Mouse (Mus musculus) layer of hippocampus, postnatal 14 days (tissue): ENCODE measurements around the gene Gbf1. TPM values are rescaled to one million over a fixed set of nuclear protein-coding genes. Genes with fewer than 3 reads are reported as not detected.

Experiments
- DNase-seq, 2 experiments: peaks; one replicate each; pipeline ENCODE4 v3.0.0; 2021 to 2022; ENCODE audit warnings: low spot score in 2 of 2, mixed read lengths in 1 of 2
- total RNA-seq, 2 experiments: library from RNA; stranded (reverse); gene quantifications; 2 replicates each; pipeline ENCODE4 v1.2.3; 2021

Gene Gbf1
- total RNA-seq, 2 experiments from 2014 or later, result 83.7 to 101 TPM

GRCm38 (mm10) chr19:46327531-46328064 lies 175.3 kb downstream of the Gbf1 start:
- DNase-seq, result no peak

DNA sequence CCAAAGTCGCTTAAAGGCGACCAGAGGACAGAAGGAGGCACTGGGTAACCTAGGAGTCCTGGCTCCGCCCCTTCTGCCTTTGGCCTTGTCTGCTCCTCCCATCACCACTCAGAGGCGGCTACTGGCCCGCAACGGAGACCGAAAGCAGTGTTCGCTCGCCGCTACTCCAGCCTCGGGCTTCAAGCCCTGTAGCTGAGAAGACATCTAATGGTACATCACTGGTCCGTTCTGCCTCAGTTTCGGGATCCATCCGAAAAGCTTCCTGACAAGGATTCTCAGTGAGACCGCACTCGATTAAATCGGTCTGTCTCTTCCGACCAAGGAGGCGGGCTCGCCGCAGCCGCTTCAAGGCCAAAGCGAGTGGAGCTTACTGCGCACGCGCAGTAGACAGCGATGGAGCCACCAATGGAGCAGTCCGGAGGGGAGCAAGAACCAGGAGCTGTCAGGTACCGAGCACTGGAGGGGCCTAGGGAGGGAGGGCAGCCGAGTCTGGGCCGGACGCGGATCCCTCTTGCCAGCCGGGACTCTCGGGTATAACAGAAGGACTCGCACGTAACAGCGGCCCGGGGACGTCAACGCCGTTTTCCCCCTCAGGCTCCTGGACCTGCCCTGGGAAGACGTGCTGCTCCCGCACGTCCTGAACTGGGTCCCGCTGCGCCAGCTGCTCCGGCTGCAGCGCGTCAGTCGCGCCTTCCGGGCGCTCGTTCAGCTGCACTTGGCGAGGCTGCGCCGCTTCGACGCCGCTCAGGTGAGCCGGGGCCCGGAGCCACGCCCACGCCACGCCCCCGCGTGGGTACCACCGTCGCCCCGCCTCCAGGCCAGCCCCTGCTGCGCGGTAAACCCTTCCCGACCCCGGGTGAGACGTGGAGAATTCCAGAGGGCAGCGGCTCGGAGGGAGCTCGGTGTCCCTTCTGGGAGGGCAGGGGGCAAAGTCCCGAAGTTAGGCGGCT lies 176.0 kb downstream of the Gbf1 start, which contains the start of gene Fbxl15:
Fbxl15 (plus strand) TSS at position 104 of the 950 bp plus-strand sequence.
- peak; percentile 97 to 99 for DNase-seq

GRCm38 (mm10) chr19:46329031-46329641 lies 176.8 kb downstream of the Gbf1 start:
- no peak for DNase-seq

- DNase-seq, result peak; percentile 76 to 78
Measured at GRCm38 (mm10) chr19:46329951-46330350, 177.6 kb downstream of the Gbf1 start.

DNA sequence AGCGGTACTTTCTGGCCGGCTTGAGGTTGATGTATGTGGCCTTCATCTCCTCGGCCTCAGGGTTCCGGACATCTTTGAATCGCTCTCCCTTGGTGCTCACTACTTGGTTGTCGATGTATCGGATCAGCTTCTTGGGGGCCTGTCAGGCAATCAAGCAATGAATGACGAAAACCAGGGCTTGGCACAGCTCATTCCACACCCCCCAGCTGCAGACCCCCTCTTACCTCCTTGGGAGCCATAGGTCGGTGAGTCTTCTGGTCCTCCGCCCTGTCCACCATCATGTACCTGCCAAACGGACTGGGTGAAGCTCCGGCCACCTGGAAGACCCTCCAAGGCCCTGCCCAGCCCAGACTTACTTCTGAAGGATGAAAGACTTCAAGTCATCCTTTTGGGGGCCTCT lies 178.4 kb downstream of the Gbf1 start:
- DNase-seq, result no peak

DNA sequence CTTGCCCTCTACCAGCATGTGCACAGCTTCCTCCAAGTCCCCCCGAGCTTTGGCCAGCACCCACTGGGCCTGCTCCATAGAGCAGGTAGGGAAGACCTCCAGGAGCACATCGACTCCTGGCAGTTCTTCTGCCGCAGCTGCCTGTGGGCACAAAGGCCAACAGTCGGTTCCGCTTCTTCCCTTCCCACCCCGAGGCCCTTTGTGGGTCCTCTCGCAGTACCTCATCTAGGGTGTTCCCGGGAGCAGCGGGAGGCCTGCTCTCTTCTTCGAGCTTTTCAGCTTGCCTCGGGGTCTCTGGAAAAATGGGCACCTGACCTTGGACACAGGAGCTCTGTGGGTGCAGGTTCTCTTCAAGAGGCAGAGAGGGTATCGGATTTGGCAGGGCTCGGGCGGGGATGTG lies 179.0 kb downstream of the Gbf1 start:
- no peak for DNase-seq

DNA sequence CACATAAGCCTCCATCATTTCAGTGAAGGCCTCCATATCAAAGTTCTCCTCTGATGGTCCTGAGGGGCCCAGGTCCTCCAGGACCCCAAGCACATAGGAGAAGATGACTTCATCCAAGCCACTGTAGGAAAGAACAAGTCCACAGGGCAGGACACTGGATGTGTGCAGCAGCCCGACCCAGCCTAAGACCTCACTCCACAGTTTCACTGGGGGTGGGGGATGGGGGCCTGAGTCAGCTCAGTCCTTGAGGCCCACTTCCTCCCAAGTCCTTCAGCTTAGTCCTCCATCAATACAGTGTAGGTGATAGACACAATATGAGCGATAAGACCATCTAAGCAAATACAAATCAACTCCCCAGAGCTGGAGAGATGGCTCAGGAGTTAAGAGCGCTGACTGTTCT lies 179.6 kb downstream of the Gbf1 start:
- no peak for DNase-seq

DNA sequence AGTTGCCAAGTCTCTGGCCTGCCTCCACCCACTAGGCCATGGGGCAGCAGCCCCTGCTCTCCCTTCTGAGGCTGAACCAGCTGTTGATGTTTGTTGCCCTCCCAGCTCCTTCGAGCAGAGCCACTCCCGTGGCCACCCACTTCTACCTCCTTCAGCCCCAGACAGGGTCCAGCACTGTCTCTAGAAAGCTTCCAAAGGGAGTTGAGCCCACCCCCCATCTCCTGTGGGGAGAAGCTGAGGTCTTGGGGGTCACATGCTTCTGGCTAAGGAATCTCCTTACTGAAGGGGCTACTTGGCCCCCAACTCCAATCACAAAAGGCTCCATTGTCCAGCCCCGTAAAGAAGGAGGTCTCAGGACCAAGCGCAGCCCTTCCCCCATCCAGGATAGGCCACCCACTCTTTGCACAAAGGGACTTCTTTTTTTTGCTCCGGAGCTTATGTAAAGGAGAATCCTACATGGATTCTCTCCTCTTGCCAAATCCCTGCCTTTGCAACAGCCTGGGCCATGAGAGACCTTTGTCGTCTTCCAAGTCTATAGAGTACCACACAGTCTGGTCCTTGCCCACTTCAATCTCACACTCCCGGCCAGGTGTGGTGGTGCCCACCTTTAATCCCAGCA lies 180.5 kb downstream of the Gbf1 start:
- DNase-seq, result no peak

DNA sequence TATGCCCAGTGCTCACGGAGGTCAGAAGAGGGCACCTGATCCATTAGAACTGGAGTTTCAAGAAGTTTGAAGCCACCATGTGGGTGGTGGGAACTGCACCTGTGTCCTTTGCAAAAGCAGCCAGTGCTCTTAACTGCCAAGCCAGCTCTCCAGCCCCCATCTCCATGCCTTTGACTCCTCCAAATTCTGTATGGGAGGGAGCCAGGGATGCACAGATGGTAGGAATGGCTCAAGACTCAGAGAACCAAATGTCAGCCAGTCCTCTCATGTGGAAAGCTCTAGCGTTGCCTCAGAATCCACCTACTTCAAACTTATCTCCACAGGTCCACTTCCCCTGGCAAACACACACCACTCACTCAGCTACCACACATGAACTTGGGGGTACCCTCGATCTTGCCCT lies 181.6 kb downstream of the Gbf1 start:
- DNase-seq, result no peak

Other genes starting within 250 kb of the Gbf1 start
- 10 to 100 TPM; 21.0 to 21.3 TPM for gene Armh3, start 154.0 kb upstream of the Gbf1 start, total RNA-seq
- 1 to 10 TPM; 4.9 to 5.9 TPM for gene Hps6, start 149.0 kb upstream of the Gbf1 start, total RNA-seq
- 10 to 100 TPM; 23.4 to 29.0 TPM for gene Pprc1, start 107.6 kb upstream of the Gbf1 start, total RNA-seq
- 100 to 1,000 TPM in 1 of 2 experiments, 10 to 100 TPM in 1; 95.3 to 103 TPM for gene Ldb1, start 107.3 kb upstream of the Gbf1 start, total RNA-seq
- gene Nolc1, start 76.6 kb upstream of the Gbf1 start, total RNA-seq, result 10 to 100 TPM; 39.9 to 40.7 TPM
- gene Elovl3, start 20.6 kb upstream of the Gbf1 start, total RNA-seq, result not detected
- not detected for gene Pitx3, start 4.2 kb upstream of the Gbf1 start, total RNA-seq
- 1 to 10 TPM; 2.3 to 2.6 TPM for gene Nfkb2, start 151.8 kb downstream of the Gbf1 start, total RNA-seq
- 100 to 1,000 TPM; 701 to 730 TPM for gene Psd, start 174.6 kb downstream of the Gbf1 start, total RNA-seq
- 10 to 100 TPM; 32.4 to 32.9 TPM for gene Fbxl15, start 175.7 kb downstream of the Gbf1 start, total RNA-seq
- 100 to 1,000 TPM; 156 to 162 TPM for gene Cuedc2, start 186.2 kb downstream of the Gbf1 start, total RNA-seq
- gene Mfsd13a, start 188.6 kb downstream of the Gbf1 start, total RNA-seq, result 10 to 100 TPM; 31.7 to 32.5 TPM
- 1 to 10 TPM in 1 of 2 experiments, under 1 TPM in 1; 0.94 to 1.2 TPM for gene 2310034G01Rik, start 197.8 kb downstream of the Gbf1 start, total RNA-seq
- gene Actr1a, start 243.2 kb downstream of the Gbf1 start, total RNA-seq, result 100 to 1,000 TPM; 207 to 220 TPM
- 10 to 100 TPM; 21.1 to 23.8 TPM for gene Sufu, start 244.4 kb downstream of the Gbf1 start, total RNA-seq